Mouse (Mus musculus) right cerebral cortex, postnatal 25 days (tissue): ENCODE measurements around the gene Ankrd27.

Experiments
- DNase-seq: peaks from one replicate; pipeline ENCODE4 v3.0.0; 2022

Ankrd27 gene

DNA sequence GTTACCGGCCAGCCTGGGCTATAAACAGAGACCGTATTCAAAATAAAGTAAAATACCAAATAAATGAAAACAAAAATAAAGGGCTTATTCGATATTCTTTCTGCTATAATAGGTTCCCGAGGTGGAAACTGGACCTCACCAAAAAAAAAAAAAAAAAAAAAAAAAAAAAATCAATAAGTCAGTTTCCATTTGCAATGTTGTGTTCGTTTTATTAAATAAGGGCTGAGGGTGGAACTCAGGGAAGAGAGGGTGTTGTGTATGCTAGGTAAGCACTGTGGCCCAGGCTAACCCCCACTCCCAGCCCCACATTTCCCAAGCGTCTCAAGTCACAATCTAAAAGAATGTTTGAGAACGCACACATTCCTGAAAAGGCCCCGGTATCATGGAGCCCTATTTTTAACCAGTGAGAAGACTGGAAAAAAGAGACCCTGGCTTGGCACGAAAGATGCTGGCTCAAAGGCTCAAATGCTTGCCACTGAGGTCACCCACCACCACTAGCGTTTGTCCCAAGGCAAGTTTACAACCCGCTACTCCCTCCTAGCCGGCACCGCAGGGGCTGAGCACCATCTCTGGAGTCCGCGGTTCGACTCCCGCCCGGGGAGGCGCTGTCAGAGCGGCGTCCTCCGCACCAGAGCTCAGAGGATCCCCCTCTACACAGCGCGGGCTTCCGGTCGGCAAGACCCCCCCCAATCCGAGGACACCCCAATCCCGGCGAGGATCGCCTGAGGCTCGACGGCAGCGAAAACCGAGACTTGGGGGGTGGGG lies 60.5 kb downstream of the Ankrd27 start:
- no peak for DNase-seq

DNA sequence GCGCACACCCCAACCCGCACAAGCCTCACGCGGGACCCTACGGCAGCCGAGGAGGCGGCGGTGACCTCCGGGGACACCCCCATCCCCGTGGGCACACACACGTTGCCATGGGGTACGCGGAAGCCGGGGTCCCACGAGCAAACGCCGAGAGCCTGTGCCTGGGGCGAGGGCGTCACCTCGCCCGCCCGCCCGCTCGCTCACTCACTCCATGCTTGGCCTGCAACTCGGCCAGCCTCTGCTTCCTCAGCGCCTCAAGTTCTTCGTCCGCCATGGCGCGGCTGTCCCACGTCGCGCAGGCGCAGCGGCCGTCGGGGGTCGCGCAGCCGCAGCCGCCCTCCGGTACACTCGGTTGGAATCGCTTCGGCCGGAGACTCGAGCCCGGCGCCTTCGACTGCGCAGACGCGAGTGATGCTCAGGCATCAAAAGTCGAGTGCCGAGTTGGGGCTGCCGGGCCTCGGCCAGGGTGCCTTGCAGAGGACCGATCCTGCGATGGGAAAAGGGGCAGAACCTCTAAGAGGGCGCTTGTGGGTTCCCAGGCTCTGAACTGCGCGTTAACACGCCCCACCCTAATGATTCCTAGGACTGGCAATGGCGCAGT lies 61.2 kb downstream of the Ankrd27 start, which contains the start of gene Pdcd5:
Gene Pdcd5 (minus strand): TSS at position 421 of the 598 bp plus-strand sequence.
- peak; percentile 97 for DNase-seq

DNA sequence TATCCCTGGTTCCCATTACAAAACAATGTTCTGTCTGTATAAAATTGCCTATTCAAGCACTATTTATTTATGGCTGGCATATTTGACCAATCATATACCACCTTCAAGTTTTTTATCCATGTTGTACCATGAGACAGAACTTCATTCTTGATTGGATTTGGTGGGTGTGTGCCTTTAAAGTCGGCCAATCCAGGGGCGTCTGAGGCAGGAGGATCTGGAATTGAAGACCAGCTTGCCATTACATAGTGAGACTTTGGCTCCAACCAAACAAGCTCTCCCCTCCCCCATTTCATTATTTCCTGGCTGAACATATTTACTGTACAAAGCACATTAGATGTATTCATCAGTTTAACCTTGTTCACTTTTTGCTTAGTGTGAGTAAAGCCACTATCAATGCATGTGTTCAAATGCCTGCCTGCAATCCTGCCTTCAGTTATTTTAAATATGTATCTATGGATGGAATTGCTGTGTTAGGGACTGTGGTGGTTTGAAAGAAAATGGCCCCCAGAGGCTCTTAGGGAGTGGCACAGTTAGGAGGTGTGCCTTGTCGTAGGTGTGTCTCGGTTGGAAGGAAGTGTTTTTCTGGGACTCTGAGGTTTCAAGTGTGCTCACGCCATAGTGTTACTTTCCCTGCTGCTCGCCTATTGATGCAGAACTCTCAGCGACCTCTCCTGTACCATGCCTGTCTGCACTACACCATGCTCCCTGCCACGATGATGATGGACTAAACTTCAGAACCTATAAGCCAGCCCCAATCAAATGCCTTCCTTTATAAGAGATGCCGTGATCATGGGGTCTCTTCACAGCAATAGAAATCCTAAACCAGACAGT lies 62.4 kb downstream of the Ankrd27 start:
- no peak for DNase-seq

DNA sequence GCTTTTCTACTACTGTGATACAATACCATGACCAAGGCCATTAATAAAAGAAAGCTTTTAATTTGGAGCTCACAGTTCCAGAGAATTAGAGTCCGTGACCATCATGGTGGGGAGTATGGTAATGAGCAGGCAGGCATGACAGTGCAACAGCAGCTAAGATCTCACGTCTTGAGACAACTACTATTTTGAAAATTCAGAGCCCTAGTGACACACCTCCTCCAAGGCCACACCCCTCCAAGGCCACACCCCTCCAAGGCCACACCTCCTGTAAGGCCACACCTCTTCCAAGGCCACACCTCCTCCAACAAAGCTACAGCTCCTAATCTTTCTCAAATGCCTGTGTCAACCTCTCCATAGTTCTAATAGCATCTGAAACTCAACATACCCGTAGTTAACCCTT lies 63.0 kb downstream of the Ankrd27 start:
- no peak for DNase-seq

DNA sequence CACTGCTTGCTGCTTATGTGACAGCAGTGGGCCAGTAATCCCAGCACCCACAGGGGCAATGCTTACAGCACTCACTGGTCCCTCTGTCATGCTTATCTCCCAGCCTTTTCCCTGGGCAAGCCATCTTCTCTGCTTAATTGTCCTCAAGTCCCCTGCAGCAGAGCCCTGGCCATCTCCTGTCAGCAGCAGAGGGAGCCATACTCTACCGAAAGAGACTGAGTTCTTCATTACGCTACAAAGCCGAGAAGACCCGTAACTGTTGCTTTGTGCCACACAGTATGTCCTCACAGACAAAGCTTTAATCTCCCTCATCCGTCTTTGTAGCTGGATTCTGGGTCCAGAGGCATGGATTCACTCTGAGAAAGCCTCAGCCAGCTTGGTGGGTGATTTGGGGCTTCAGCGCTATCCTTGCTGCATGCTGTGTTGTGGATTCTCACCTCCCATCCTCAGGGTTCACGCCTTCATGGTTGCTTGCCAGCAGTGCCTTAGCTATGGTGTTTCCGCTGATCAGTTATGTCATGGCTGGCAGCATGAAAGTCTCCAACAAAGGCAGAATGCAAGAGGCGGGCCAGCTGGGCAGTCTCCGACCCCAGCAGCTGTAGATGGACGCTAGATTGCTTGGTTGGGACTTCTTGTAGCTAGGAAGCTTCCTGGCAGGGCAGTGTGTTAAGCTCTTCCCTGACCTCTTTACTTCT lies 64.8 kb downstream of the Ankrd27 start:
- DNase-seq, result peak; percentile 44

DNA sequence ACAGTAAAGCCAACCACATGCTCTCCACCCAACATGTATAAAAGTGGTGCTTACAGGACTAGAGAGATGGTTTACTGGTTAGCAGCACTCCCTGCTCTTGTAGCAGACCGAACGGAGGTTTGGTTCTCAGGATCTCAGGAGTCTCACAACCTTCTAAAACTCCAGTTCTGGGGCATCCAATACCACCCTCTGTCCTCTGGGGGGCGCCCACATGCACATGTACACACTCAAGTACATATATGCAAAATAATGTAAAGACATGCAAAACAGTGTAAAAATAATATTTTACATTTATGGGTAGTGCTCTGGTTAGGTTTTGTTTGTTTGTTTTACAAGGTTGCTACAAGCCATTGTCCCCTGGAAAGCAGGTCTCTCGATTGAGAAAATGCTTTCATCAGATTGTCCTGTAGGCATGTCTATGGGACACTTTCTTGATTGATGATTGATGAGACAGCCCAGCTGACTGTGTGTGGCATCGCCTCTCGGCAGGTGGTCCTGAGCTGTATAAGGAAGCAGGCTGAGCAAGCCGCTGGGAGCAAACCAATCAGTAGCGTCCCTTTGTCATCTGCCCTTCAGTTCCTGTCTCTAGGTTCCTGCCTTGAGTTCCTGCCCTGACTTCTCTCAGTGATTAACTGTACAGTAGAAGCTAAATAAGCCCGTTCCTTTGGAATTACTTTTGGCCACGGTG lies 65.7 kb downstream of the Ankrd27 start:
- no peak for DNase-seq

DNA sequence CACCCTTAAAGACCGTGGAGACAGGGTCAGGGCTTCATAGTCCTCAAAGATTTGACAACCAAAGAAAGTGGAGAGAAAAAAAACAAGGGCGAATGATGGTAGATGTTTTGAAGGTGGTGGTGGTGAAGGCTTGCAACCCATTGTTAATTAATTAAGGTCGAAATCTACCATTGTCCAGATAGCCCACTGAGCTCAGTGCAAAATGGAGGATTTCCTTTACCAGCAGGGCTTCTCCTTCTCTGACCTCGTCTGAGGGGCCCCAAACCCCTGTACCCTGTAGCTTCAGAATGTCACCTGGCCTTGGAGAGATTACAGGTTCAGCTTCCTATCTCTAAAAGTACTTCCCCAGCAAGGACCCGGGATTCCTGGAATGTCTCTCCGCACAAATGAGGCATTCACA lies 71.8 kb downstream of the Ankrd27 start:
- no peak for DNase-seq

DNA sequence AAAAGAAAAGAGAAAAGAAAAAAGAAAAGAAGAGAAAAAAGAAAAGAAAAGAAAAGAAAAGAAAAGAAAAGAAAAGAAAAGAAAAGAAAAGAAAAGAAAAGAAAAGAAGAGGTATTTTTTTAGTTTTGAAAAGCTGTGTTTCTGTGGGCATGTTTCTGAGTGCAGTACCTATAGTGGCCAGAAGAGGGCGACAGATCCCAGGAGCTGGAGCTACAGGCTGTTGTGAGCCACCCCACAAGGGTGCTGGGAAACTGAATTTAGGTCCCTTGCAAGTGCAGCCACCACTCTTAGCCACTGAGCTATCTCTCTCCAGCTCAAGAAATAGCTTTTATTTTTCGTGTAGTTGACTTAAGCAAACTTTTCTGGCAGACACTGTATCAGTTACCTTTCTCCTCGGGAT lies 73.1 kb downstream of the Ankrd27 start:
- no peak for DNase-seq

DNA sequence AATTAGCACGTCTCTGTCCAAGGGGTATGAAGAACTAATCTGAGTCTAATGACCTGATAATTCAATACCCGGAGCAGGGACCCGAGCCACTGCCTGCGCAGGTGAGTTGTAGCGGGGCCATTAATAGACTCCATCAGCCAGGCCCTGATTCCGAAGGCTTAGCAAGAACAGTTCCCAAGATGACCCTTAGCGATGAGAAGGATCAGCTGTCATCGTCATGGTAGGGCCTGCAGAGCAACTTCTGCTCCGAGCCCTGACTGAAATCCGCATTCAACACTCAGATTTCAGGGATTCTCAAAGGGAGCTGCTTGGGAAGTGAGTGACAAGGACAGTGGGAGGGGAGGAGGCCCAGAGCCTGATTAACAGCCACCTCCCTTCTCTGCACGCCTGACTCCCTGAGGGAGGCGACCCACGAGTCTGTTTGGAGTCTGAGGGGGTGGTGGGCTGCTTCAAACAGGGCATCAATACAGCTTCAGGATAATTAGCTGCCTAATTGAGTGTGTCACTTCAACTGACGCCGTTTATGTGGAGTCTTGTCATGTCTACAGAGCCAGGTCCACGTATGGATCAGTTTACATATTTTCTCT lies 77.8 kb downstream of the Ankrd27 start:
- no peak for DNase-seq

DNA sequence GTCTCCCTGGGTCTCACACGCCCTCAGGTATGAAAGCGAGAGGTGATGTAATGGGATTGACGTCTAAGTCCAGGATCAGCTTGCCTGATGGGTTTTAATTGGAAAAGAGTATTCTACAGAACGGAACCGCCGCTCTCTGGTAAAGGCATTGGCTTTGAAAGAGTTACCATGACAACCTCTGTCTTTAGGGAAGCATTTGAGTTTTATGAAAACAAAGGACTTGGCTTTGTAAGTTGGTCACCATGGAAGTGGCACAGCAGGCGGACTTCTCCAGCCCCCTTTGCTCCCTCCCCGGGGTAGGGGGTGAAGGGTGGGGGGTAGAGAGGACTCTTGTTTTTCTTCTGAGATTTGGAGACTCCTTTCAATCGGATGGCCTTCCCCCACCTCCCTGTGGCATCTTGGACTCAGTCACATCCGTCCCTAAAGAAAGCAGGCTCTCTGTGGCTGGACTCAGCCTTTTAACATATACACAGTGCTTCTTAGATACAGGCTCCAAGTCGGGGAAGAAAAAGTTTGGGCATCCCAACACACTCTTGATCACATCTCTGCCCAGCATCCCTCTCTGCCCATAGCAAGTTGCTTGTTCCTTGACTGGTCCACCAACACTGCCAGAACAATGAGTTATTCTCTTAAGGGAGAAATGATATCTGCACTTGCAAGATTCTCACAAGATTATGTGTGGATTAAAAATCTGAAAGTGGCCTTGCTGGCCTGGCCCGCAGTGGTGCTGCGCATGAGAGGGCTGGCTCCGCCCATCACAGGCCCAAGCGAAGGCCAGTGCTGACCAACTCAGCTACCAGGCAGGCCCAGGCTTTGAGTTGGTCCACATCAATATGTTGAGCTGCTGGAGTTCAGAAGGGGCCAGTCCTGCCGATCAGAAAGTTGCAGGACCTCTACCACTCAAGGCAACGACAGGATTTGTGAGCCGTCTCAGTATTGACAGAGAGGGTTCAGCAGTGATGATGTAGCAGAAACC lies 82.3 kb downstream of the Ankrd27 start:
- DNase-seq, result no peak

DNA sequence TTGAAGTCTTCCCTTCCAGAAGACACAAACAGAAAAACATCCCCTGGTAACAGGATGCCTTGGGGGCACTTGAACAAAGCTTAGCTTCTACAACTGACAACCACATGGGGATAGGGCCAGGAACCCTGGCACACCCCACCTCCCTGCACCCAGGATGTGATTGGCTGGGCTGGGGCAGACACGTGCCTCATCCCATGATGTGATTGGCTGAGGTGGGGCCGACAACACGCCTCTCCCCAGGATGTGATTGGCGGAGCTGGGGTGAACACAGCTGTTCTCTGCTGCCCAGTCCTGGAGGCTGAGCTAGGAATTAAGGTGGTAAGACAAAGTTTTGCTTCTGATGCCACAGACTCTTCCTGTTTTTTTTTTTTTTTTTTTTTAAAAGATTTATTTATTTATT lies 92.9 kb downstream of the Ankrd27 start:
- no peak for DNase-seq

DNA sequence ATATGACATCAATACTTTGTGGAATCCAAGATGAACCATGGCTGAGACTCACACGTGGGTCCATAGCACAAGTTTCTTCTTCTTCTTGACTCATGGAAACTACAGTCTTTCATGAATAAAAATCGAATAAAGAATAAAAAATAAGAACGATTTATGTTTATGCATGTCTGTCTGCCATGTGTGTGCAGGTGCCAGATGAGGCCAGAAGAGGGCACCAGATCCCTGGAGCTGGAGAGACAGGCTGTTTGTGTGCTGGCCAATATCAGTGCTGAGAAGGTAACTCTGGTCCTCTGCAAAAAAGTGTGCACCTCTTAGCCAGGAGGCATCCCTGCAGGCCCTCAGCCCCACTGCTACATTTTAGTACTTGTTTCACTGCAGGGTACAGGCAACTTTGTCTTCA lies 95.5 kb downstream of the Ankrd27 start:
- no peak for DNase-seq

DNA sequence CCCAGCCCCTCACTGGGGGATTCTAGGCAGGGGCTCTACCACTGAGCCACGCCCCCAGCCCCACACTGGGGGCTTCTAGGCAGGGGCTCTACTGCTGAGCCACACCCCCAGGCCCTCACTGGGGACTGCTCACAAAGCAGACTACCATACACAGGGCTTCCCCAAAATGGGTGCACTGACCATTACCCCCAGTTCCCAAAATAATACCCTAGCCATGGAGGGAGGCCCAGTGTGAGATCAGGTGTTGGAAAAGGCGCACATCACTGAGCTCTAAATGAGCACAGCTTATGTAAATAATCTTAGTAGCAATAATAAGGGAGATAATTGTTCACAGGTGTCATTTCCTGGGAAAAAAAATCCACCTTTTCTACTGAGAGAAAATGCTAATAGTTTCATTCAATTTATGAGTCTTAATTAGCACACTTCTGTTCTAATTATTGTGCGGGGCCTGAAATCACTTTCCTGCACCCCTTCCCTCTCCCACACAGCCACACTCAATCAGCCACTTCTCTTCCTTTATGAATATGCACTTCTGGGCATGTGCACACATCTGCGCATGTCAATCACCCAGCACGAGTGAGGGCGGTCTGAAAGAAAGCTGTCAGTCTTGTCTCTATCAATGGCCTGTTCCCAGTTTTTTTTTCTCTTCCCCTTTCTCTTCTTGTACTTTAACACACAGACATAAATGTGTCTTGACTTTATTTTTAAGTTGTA lies 97.5 kb downstream of the Ankrd27 start:
- no peak for DNase-seq

DNA sequence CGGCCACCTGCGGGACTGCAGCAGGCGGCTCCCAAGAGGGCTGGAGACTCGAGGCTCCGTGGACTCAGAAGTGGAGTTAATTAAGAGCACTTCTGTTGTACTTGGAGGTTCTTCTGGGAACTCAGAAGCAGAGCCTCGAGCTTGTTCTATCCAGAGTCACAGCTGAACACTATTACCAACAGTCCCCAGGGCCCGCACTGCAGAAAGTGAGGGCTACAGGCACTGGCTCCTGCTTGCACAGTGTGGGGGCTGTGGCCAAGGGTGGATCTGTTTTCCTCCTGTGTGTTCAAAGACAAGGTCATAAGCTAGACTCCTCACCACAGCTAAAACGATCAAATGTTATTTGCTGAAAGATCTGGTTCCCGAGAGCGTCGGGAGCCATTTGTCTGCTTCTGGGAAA lies 100.2 kb downstream of the Ankrd27 start:
- DNase-seq, result no peak

DNA sequence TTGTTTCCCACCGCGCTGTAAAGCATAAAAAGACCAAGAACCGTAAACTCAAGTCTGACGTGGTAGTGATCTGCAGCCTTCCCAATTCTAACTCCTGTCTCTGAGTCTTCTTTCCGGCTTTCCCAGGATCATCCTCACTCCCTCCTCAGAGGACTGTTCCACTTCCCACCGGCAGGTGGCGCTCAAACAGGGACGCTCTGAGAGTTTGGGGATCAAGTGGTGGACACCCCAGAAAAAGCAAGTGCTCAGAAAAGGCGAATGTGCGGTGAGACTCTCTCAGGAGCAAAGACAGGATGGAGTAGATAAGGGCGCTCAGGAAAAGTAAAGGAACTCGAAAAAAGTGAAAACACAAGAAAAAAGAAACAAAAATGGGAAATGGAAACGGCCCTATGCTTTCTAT lies 100.7 kb downstream of the Ankrd27 start:
- peak; percentile 50 for DNase-seq

DNA sequence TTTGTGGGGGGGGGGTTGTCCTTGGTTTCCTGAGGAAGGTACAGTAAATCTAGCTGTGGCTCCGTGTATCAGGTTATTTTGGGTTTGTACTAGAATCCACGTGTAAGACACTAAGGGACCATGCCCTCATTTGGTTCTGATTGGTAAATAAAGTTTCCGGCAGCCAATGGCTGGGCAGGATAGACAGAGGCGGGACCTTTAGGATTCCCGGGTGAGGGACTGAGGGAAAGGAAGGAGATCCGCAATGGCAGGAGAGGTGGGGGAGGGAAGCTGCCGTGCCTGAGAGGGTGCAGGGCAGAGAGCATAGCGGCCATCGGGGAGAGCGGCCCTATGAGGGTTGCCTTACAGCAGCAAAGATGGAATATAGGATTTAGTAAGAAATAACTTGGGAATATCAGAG lies 101.2 kb downstream of the Ankrd27 start:
- no peak for DNase-seq

DNA sequence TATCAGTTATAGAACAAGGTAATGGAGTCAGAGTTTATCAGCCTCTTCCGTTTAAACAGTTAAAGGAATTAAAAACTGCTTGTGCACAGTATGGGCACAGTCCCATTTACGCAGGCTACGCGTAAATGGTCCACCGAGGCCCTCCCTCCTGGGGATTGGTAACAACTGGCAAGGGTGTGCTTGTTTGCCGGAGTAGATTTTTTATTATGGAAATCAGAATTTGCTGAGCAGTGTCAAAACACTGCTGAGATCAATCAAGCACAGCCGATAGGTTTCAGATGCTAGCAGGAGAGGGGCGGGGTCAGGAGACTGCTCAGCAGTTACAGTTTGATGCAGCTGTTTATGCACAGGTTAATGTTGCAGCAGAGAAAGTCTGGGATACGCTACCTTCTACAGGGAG lies 102.2 kb downstream of the Ankrd27 start:
- DNase-seq, result no peak
